Mouse (Mus musculus) cerebellum, adult (tissue): ENCODE data around the gene Lrp5.

Source experiments
- ATAC-seq: cut with Nextera tagmentation; 2 replicates; pipeline ENCODE4 v1.9.2; 2017; ENCODE audit warnings: mild to moderate bottlenecking, moderate library complexity, mixed read lengths; ENCODE audit not compliant: insufficient number of reproducible peaks, low FRiP score, low TSS enrichment

Gene Lrp5

GRCm38 (mm10) chr19:3698035-3698434, 11.7 kb upstream of the Lrp5 start:
- ATAC-seq = no peak

GRCm38 (mm10) chr19:3695976-3696375, 9.6 kb upstream of the Lrp5 start:
- ATAC-seq = no peak

- no peak for ATAC-seq
Measured at GRCm38 (mm10) chr19:3695471-3695870, 9.1 kb upstream of the Lrp5 start.

GRCm38 (mm10) chr19:3695006-3695405, 8.6 kb upstream of the Lrp5 start:
- ATAC-seq = no peak

GRCm38 (mm10) chr19:3694476-3694875, 8.1 kb upstream of the Lrp5 start:
- ATAC-seq = no peak

- ATAC-seq = no peak; the same call in 1 of the 2 replicates
Measured at GRCm38 (mm10) chr19:3692414-3693145, 6.2 kb upstream of the Lrp5 start.

- ATAC-seq = no peak
Measured at GRCm38 (mm10) chr19:3691337-3691736, 5.0 kb upstream of the Lrp5 start.

- ATAC-seq = no peak
Measured at GRCm38 (mm10) chr19:3687676-3688171, 1.4 kb upstream of the Lrp5 start.

GRCm38 (mm10) chr19:3685611-3686214, 651 bp downstream of the Lrp5 start:
- no peak for ATAC-seq

GRCm38 (mm10) chr19:3684957-3685580, 1.3 kb downstream of the Lrp5 start:
- no peak for ATAC-seq

GRCm38 (mm10) chr19:3684414-3684813, 1.9 kb downstream of the Lrp5 start:
- no peak for ATAC-seq

GRCm38 (mm10) chr19:3681310-3681934, 4.9 kb downstream of the Lrp5 start:
- no peak for ATAC-seq

- no peak for ATAC-seq
Measured at GRCm38 (mm10) chr19:3680732-3681131, 5.6 kb downstream of the Lrp5 start.

- no peak for ATAC-seq
Measured at GRCm38 (mm10) chr19:3674122-3674855, 12.1 kb downstream of the Lrp5 start.

- no peak for ATAC-seq
Measured at GRCm38 (mm10) chr19:3673149-3673548, 13.2 kb downstream of the Lrp5 start.

GRCm38 (mm10) chr19:3669100-3669499, 17.3 kb downstream of the Lrp5 start:
- ATAC-seq = no peak

GRCm38 (mm10) chr19:3668551-3668950, 17.8 kb downstream of the Lrp5 start:
- ATAC-seq = no peak

- ATAC-seq = no peak
Measured at GRCm38 (mm10) chr19:3667979-3668378, 18.4 kb downstream of the Lrp5 start.

GRCm38 (mm10) chr19:3667155-3667895, 19.0 kb downstream of the Lrp5 start:
- ATAC-seq = no peak

GRCm38 (mm10) chr19:3666632-3667031, 19.7 kb downstream of the Lrp5 start:
- ATAC-seq = no peak
